Mouse (Mus musculus): ENCODE results near the gene Iqschfp. TPM values are rescaled to one million over a fixed set of nuclear protein-coding genes. Genes with fewer than 3 reads are reported as not detected.

Gene Iqschfp
- not detected in 2 replicates for polyA plus RNA-seq (2015; fragmentation: Nextera tagmentation; extraction: Ambion mirVana)

DNA sequence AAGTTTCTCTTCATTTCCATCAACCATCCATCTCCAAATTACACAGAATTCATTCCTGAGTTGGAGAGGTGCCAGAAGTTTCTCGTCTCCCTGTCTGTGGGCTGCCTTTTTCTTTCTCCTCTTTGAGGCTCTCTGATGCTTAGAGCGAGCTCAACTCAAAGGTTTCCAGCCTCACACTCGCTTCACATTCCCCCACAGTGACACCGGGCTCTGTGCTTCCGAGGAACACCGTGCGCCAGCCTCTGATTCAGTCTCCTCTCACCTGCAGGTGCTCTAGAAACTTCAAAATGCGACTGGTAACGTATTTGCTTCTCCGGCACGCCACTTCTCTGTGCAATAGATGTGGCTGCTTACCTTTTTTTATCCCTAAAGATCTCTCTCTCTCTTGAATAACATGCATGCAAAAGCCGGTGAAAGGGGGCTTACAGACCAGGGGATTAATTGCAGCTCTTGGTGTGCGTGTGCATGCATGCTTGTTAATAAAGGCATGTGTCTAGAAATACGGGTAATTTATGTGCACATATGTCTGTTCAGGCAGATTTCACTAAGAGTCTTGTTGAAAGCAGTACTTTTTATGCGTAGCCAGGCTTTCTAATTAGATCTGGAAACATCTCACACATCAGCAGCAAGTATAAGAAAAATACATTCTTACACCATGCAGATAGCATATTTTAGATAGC lies at the start of gene Iqschfp, which contains the start of gene Iqcj:
Iqschfp (plus strand) TSS at position 207 of the 680 bp plus-strand sequence.
Iqcj (plus strand) TSS at position 195 of the 680 bp plus-strand sequence.
- Histone ChIP-seq H3K4me1 (replicated peaks; ENCODE audit: control insufficient read depth, insufficient read depth, low read length) (no peaks in the 10 kb centered on the region), H3K9ac (ENCODE audit: low read length) (no peak within 1 kb of the TSS), H3K9me3 (ENCODE audit: control insufficient read depth, low read length) (no peaks in the 10 kb centered on the region), H3K27ac (ENCODE audit: low read length) (no peak within 1 kb of the TSS), H3K27me3 (ENCODE audit: control insufficient read depth, insufficient read depth, low read depth, low read length) (no peaks in the 10 kb centered on the region), H3K36me3 (ENCODE audit: control insufficient read depth, insufficient read depth, low read length) (no peaks in the 10 kb centered on the region), H3K4me2 (ENCODE audit: low read depth, low read length) (0 out of 2 replicates have a peak within 1 kb of the TSS, but pooled peaks have one; percentile 7), H3K4me3 (ENCODE audit: low read length) (no peak within 1 kb of the TSS; the same call in 1 of the 2 replicates)
- ATAC-seq (ENCODE audit: low read depth) = no peak
- WGBS = 45% methylated on average over 15 of the region's 15 CpGs

DNA sequence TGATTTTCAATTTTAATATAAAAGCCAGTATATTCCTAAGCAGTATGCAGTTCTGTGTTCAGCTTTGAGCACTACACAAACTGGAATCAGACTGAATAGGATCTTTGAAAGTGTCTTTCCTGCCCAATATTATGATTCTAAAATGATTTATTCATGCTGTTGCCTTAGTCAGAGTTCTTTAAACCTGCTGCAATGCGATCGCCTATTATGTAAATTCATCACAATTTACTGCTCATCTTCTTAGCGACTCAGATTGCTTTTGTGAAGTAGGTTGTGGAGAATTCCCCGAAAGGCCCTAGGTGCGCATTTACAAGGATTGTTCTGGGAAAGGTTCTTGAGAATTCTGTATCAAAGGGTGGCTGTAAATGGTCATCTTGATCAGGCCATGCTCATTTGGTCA lies 39.6 kb upstream of the Iqschfp start:
- WGBS = 86% methylated on average over 5 of the region's 5 CpGs
- Histone ChIP-seq H3K9me3 (ENCODE audit: control insufficient read depth, low read length) (no peaks in the 10 kb centered on the region), H3K36me3 (ENCODE audit: control insufficient read depth, insufficient read depth, low read length) (no peaks in the 10 kb centered on the region), H3K27ac (ENCODE audit: low read length) (no peak overlapping the region), H3K27me3 (ENCODE audit: control insufficient read depth, insufficient read depth, low read depth, low read length) (no peaks in the 10 kb centered on the region), H3K4me1 (replicated peaks; ENCODE audit: control insufficient read depth, insufficient read depth, low read length) (no peaks in the 10 kb centered on the region), H3K4me2 (ENCODE audit: low read depth, low read length) (no peak overlapping the region), H3K4me3 (ENCODE audit: low read length) (no peak overlapping the region), H3K9ac (ENCODE audit: low read length) (no peak overlapping the region)
- ATAC-seq (ENCODE audit: low read depth) = no peak

DNA sequence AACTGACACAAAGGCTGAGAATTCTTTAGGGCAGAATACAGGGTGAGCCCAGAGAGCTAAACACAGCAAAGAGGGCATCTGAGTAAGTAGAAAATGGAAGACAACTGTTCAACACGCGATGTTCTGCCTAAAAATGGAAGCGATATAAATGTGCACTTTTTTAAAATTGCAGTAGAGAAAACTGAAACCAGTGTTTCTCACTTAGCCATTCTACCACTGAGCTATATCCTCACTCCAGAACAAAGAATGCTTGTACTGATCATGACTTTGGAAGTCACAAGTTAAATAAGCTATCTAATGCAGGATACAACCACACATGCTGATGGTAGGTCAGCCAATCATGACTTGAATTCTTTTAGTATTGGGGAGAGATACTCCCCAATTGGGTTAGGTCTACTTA lies 30.5 kb upstream of the Iqschfp start:
- H3K4me1 ChIP-seq (replicated peaks; ENCODE audit: control insufficient read depth, insufficient read depth, low read length) = no peaks in the 10 kb centered on the region
- no peaks in the 10 kb centered on the region for H3K36me3 ChIP-seq (ENCODE audit: control insufficient read depth, insufficient read depth, low read length)
- no peak for ATAC-seq (ENCODE audit: low read depth)
- H3K4me3 ChIP-seq (ENCODE audit: low read length) = no peak overlapping the region
- H3K27ac ChIP-seq (ENCODE audit: low read length) = no peak overlapping the region
- H3K4me2 ChIP-seq (ENCODE audit: low read depth, low read length) = no peak overlapping the region
- 84% methylated on average over 3 of the region's 3 CpGs for WGBS
- no peaks in the 10 kb centered on the region for H3K27me3 ChIP-seq (ENCODE audit: control insufficient read depth, insufficient read depth, low read depth, low read length)
- no peak overlapping the region for H3K9ac ChIP-seq (ENCODE audit: low read length)
- no peaks in the 10 kb centered on the region for H3K9me3 ChIP-seq (ENCODE audit: control insufficient read depth, low read length)

DNA sequence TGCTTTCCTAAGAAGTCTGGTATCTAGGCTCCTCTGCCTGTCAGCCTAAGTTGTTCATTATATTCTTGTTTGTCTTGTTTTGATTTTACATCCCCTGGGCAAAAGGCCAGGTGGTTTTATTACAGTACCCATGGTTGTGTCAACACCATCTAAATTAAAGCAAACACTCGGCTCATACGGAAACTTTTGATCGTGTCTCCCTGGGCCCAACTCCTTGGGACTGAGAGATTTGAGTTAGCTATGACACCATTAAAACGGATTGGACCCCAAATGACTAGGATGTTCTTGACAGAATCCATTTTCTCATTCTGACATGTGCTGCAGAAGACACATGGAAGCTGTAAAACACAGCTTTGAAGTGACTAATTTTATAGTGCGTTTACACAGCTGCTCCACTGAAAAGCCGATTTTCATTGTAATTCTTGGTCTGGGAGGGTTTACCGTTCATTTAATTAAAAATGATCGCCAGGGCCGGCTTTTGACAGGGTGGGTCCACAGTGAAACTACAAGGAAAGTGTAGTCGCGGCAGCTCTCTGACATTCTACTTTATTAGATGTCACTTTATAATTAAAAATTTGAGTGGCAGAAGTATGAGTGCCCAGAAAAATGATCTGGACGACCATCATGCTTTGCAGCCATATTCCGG lies 24.5 kb upstream of the Iqschfp start:
- no peaks in the 10 kb centered on the region for H3K4me1 ChIP-seq (replicated peaks; ENCODE audit: control insufficient read depth, insufficient read depth, low read length)
- H3K9me3 ChIP-seq (ENCODE audit: control insufficient read depth, low read length) = no peaks in the 10 kb centered on the region
- no peak overlapping the region for H3K9ac ChIP-seq (ENCODE audit: low read length)
- ATAC-seq (ENCODE audit: low read depth) = no peak
- H3K27me3 ChIP-seq (ENCODE audit: control insufficient read depth, insufficient read depth, low read depth, low read length) = no peaks in the 10 kb centered on the region
- H3K36me3 ChIP-seq (ENCODE audit: control insufficient read depth, insufficient read depth, low read length) = no peaks in the 10 kb centered on the region
- 45% methylated on average over 13 of the region's 13 CpGs for WGBS
- no peak overlapping the region for H3K4me3 ChIP-seq (ENCODE audit: low read length)
- no peak overlapping the region for H3K27ac ChIP-seq (ENCODE audit: low read length)
- no peak overlapping the region for H3K4me2 ChIP-seq (ENCODE audit: low read depth, low read length)

DNA sequence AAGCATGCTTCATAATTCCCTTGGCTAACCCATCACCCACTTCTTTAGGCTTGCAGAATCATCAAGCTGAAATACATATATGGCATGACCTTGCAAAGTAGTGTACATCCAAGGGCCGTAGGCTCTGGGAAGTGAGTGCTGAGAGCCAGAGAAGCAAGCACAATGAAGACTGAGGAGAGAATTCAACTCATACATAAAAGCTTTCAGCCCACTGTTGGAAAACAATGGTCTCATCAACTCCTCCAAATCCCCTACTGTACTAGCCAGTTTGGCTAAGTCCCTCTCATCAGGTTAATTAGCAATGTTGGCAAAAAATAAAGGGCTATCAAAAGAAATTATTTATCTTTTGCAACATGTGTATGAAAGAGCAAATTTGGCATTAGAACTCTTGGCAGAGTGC lies 22.6 kb upstream of the Iqschfp start:
- Histone ChIP-seq H3K36me3 (ENCODE audit: control insufficient read depth, insufficient read depth, low read length) (no peaks in the 10 kb centered on the region), H3K4me2 (ENCODE audit: low read depth, low read length) (no peak overlapping the region), H3K9me3 (ENCODE audit: control insufficient read depth, low read length) (no peaks in the 10 kb centered on the region), H3K27me3 (ENCODE audit: control insufficient read depth, insufficient read depth, low read depth, low read length) (no peaks in the 10 kb centered on the region), H3K9ac (ENCODE audit: low read length) (no peak overlapping the region), H3K4me3 (ENCODE audit: low read length) (no peak overlapping the region), H3K4me1 (replicated peaks; ENCODE audit: control insufficient read depth, insufficient read depth, low read length) (no peaks in the 10 kb centered on the region), H3K27ac (ENCODE audit: low read length) (no peak overlapping the region)
- WGBS = 70% methylated on average over 1 of the region's 1 CpGs
- no peak for ATAC-seq (ENCODE audit: low read depth)

DNA sequence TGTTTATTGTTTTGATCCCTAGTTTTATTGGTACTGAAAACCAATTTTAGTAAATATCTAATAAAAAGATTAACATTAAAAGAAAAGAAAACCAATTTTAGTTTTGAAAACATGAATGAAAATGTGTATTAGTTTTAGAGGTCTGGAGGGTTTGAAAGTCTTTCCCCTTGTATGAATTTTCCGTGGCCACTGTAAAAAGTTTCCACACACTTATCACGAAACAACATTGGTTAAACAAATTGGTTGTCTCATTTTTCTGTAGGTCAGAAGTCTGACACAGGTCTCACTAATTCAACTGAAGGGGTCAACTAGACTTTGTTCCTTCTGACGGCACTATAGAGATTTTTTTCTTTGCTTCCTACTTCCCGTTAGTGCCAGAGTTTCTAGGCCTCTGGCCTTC lies 14.8 kb upstream of the Iqschfp start:
- no peaks in the 10 kb centered on the region for H3K4me1 ChIP-seq (replicated peaks; ENCODE audit: control insufficient read depth, insufficient read depth, low read length)
- H3K9me3 ChIP-seq (ENCODE audit: control insufficient read depth, low read length) = no peaks in the 10 kb centered on the region
- ATAC-seq (ENCODE audit: low read depth) = no peak
- WGBS = 55% methylated on average over 4 of the region's 4 CpGs
- H3K27me3 ChIP-seq (ENCODE audit: control insufficient read depth, insufficient read depth, low read depth, low read length) = no peaks in the 10 kb centered on the region
- no peaks in the 10 kb centered on the region for H3K36me3 ChIP-seq (ENCODE audit: control insufficient read depth, insufficient read depth, low read length)
- H3K9ac ChIP-seq (ENCODE audit: low read length) = no peak overlapping the region
- no peak overlapping the region for H3K27ac ChIP-seq (ENCODE audit: low read length)
- H3K4me2 ChIP-seq (ENCODE audit: low read depth, low read length) = no peak overlapping the region
- H3K4me3 ChIP-seq (ENCODE audit: low read length) = no peak overlapping the region

DNA sequence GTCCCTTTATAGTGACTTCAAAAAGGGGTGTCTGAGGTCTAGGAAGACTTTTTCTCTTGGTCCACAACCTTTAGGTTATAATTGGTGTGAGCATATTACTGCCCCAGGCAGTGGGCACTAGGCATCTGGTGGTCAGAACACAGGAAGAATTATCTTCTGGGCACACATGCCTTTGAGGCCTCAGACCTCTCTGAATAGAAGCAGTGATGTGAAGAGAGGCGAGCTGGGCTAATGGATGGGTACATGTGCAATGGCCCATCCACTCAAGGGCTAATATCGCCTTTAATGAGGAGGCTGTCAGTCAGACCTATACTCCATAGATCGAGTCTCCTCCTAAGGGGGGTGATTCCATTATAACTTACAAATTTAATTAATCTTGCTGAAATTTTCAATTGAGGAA lies 7.7 kb upstream of the Iqschfp start:
- no peak for ATAC-seq (ENCODE audit: low read depth)
- WGBS = 81% methylated on average over 3 of the region's 3 CpGs
- no peak overlapping the region for H3K4me3 ChIP-seq (ENCODE audit: low read length)
- no peaks in the 10 kb centered on the region for H3K36me3 ChIP-seq (ENCODE audit: control insufficient read depth, insufficient read depth, low read length)
- H3K27ac ChIP-seq (ENCODE audit: low read length) = no peak overlapping the region
- H3K4me2 ChIP-seq (ENCODE audit: low read depth, low read length) = no peak overlapping the region
- no peak overlapping the region for H3K9ac ChIP-seq (ENCODE audit: low read length)
- H3K27me3 ChIP-seq (ENCODE audit: control insufficient read depth, insufficient read depth, low read depth, low read length) = no peaks in the 10 kb centered on the region
- no peaks in the 10 kb centered on the region for H3K4me1 ChIP-seq (replicated peaks; ENCODE audit: control insufficient read depth, insufficient read depth, low read length)
- no peaks in the 10 kb centered on the region for H3K9me3 ChIP-seq (ENCODE audit: control insufficient read depth, low read length)

DNA sequence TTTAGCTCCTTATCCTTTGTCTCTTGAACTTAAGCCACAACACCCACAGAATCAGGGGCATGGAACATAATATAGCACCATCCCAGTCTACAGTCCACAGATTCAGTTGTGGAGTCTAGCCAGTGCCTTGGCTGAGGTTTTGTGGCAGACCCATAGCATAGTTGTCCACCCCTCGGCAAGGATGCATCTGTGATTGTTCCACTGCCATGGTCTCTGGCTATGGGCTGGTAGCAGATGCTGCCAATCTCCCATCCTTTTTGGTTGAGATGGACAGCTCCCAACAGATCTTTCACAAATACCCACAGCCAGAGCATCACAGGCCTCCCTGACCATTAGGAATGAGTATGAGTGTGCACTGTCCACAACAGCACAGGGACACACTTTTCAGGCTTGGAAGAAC lies 5.9 kb upstream of the Iqschfp start:
- Histone ChIP-seq H3K36me3 (ENCODE audit: control insufficient read depth, insufficient read depth, low read length) (no peaks in the 10 kb centered on the region), H3K27me3 (ENCODE audit: control insufficient read depth, insufficient read depth, low read depth, low read length) (no peaks in the 10 kb centered on the region), H3K4me1 (replicated peaks; ENCODE audit: control insufficient read depth, insufficient read depth, low read length) (no peaks in the 10 kb centered on the region), H3K9ac (ENCODE audit: low read length) (no peak overlapping the region), H3K4me2 (ENCODE audit: low read depth, low read length) (no peak overlapping the region), H3K9me3 (ENCODE audit: control insufficient read depth, low read length) (no peaks in the 10 kb centered on the region), H3K4me3 (ENCODE audit: low read length) (no peak overlapping the region), H3K27ac (ENCODE audit: low read length) (no peak overlapping the region)
- ATAC-seq (ENCODE audit: low read depth) = no peak
- WGBS = 66% methylated on average over 1 of the region's 1 CpGs

DNA sequence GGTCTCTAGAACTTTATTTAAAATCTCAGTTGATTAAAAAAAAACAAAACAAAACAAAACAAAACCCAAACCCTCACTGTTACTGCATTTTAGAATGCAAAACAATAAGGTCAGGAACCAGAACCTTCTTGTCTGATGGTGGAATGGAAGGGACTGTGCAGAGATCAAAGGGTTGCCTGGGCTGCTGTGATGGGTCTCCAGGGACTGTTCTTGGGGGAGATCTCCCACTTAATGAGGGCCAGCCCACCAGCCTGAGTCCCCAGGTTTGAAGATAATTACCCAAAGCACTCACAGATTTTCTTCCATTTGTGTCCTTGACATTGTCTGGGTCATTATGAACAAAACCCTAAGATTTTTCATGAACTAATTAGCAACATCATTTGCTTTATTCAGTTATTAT lies 4.8 kb upstream of the Iqschfp start:
- H3K4me2 ChIP-seq (ENCODE audit: low read depth, low read length) = no peak overlapping the region
- ATAC-seq (ENCODE audit: low read depth) = no peak
- no peak overlapping the region for H3K9ac ChIP-seq (ENCODE audit: low read length)
- H3K9me3 ChIP-seq (ENCODE audit: control insufficient read depth, low read length) = no peaks in the 10 kb centered on the region
- H3K4me3 ChIP-seq (ENCODE audit: low read length) = no peak overlapping the region
- H3K27me3 ChIP-seq (ENCODE audit: control insufficient read depth, insufficient read depth, low read depth, low read length) = no peaks in the 10 kb centered on the region
- no peaks in the 10 kb centered on the region for H3K36me3 ChIP-seq (ENCODE audit: control insufficient read depth, insufficient read depth, low read length)
- H3K4me1 ChIP-seq (replicated peaks; ENCODE audit: control insufficient read depth, insufficient read depth, low read length) = no peaks in the 10 kb centered on the region
- H3K27ac ChIP-seq (ENCODE audit: low read length) = no peak overlapping the region

Data from lung, embryonic 16.5 days (tissue).